Mouse (Mus musculus) adrenal gland, postnatal 0 days (tissue): Measurements from ENCODE around the gene Grhl3. TPM values are rescaled to one million over a fixed set of nuclear protein-coding genes. Genes with fewer than 3 reads are reported as not detected.

ENCODE experiments used
- microRNA-seq: library from miRNA; unstranded; fragments of <30 nt; microRNA quantifications from one replicate; pipeline ENCODE4, GENCODE M21; 2016; ENCODE audit warnings: borderline replicate concordance; ENCODE audit not compliant: insufficient number of aligned reads
- polyA plus RNA-seq: library from polyadenylated mRNA; unstranded; fragments of >200 nt; fragmentation: Nextera tagmentation; extraction: Ambion mirVana; gene quantifications from 2 replicates; pipeline ENCODE4 v1.2.1, GENCODE M21; 2015

The Grhl3 gene
- 0.06 and 0.12 TPM in 2 replicates for polyA plus RNA-seq

GRCm38 (mm10) chr4:135573251-135573808 lies at the start of gene Grhl3:
Gene Grhl3, minus strand, starts transcription at chr4:135573630.

GRCm38 (mm10) chr4:135494521-135495396 lies 78.7 kb downstream of the Grhl3 start, which contains the start of the genes Stpg1 and Nipal3:
Gene Stpg1, plus strand, starts transcription at chr4:135494790.
Gene Nipal3, minus strand, starts transcription at chr4:135495038.

Small RNAs within 50 kb of the gene (microRNA-seq; reads per million reads assigned to microRNA genes)
- gene Gm25317, result not detected

Other genes starting within 250 kb of the Grhl3 start
- 102 and 153 TPM in 2 replicates for gene Srrm1, start 220.3 kb downstream of the Grhl3 start, polyA plus RNA-seq
- gene Ncmap, start 175.4 kb downstream of the Grhl3 start, polyA plus RNA-seq, result 0.52 and 0.54 TPM in 2 replicates
- 12.4 and 18.4 TPM in 2 replicates for gene Rcan3, start 139.8 kb downstream of the Grhl3 start, polyA plus RNA-seq
- 0.47 and 0.50 TPM in 2 replicates for gene Stpg1, start 78.8 kb downstream of the Grhl3 start, polyA plus RNA-seq
- gene Nipal3, start 78.6 kb downstream of the Grhl3 start, polyA plus RNA-seq, result 2.4 and 4.6 TPM in 2 replicates
- 0.11 and 0.23 TPM in 2 replicates for gene Ifnlr1, start 112.7 kb upstream of the Grhl3 start, polyA plus RNA-seq
- 0.33 and 0.75 TPM in 2 replicates for gene Il22ra1, start 154.5 kb upstream of the Grhl3 start, polyA plus RNA-seq
- gene Myom3, start 186.1 kb upstream of the Grhl3 start, polyA plus RNA-seq, result 0.27 and 1.5 TPM in 2 replicates